Mouse (Mus musculus) ovary, adult 18-20 months (tissue): ENCODE results near the gene Fam209.

Experiments used
- DNase-seq: peaks from one replicate; pipeline ENCODE4 v3.0.0; 2022; ENCODE audit warnings: low spot score, mixed read lengths

The Fam209 gene

GRCm38 (mm10) chr2:172472318-172472717, at the start of gene Fam209:
Fam209 (plus strand) TSS chr2:172472520.
- no peak for DNase-seq

GRCm38 (mm10) chr2:172430609-172431008, 41.7 kb upstream of the Fam209 start:
- peak; percentile 21 for DNase-seq

- no peak for DNase-seq
Measured at GRCm38 (mm10) chr2:172433746-172434145, 38.6 kb upstream of the Fam209 start.

- no peak for DNase-seq
Measured at GRCm38 (mm10) chr2:172437371-172437952, 34.9 kb upstream of the Fam209 start.

- DNase-seq = peak; percentile 97
Measured at GRCm38 (mm10) chr2:172439843-172440639, 32.3 kb upstream of the Fam209 start, which contains the start of gene Rtf2. Rtf2 (plus strand) TSS chr2:172440556.

GRCm38 (mm10) chr2:172440640-172441005, 31.7 kb upstream of the Fam209 start:
- no peak for DNase-seq

- DNase-seq = no peak
Measured at GRCm38 (mm10) chr2:172441176-172441575, 31.1 kb upstream of the Fam209 start.

- no peak for DNase-seq
Measured at GRCm38 (mm10) chr2:172445617-172446016, 26.7 kb upstream of the Fam209 start.

- DNase-seq = no peak
Measured at GRCm38 (mm10) chr2:172447317-172447716, 25.0 kb upstream of the Fam209 start.

GRCm38 (mm10) chr2:172448329-172448728, 24.0 kb upstream of the Fam209 start:
- no peak for DNase-seq

- no peak for DNase-seq
Measured at GRCm38 (mm10) chr2:172450640-172451039, 21.7 kb upstream of the Fam209 start.

GRCm38 (mm10) chr2:172452031-172452430, 20.3 kb upstream of the Fam209 start:
- no peak for DNase-seq

GRCm38 (mm10) chr2:172452458-172452857, 19.9 kb upstream of the Fam209 start:
- DNase-seq = no peak

GRCm38 (mm10) chr2:172458496-172458895, 13.8 kb upstream of the Fam209 start, which contains the start of gene Gcnt7:
Gcnt7 (minus strand) TSS chr2:172458596.
- no peak for DNase-seq

- DNase-seq = no peak
Measured at GRCm38 (mm10) chr2:172460647-172461046, 11.7 kb upstream of the Fam209 start.

GRCm38 (mm10) chr2:172462813-172463212, 9.5 kb upstream of the Fam209 start:
- no peak for DNase-seq

- no peak for DNase-seq
Measured at GRCm38 (mm10) chr2:172466427-172467132, 5.7 kb upstream of the Fam209 start.

- DNase-seq = no peak
Measured at GRCm38 (mm10) chr2:172467206-172467605, 5.1 kb upstream of the Fam209 start.

GRCm38 (mm10) chr2:172468346-172468819, 3.9 kb upstream of the Fam209 start:
- DNase-seq = peak; percentile 28

- no peak for DNase-seq
Measured at GRCm38 (mm10) chr2:172473591-172473990, 1.3 kb downstream of the Fam209 start.

- no peak for DNase-seq
Measured at GRCm38 (mm10) chr2:172474970-172475369, 2.6 kb downstream of the Fam209 start.

GRCm38 (mm10) chr2:172476707-172477260, 4.5 kb downstream of the Fam209 start:
- no peak for DNase-seq
